Mouse (Mus musculus): ENCODE data around the gene Itgb2.

Gene Itgb2

GRCm38 (mm10) chr10:77548576-77548975 lies 18.5 kb downstream of the Itgb2 start:
- no peak for DNase-seq (ENCODE audit: low read depth, low spot score)

- DNase-seq (ENCODE audit: low read depth, low spot score), result no peak
These were observed 20.8 kb downstream of the Itgb2 start for GRCm38 (mm10) chr10:77550874-77551273.

- DNase-seq (ENCODE audit: low read depth, low spot score), result no peak
These were observed 22.1 kb downstream of the Itgb2 start for GRCm38 (mm10) chr10:77552162-77552561.

- no peak for DNase-seq (ENCODE audit: low read depth, low spot score)
These were observed 23.2 kb downstream of the Itgb2 start for GRCm38 (mm10) chr10:77553285-77553684.

GRCm38 (mm10) chr10:77554918-77555317 lies 24.9 kb downstream of the Itgb2 start:
- DNase-seq (ENCODE audit: low read depth, low spot score), result no peak

- no peak for DNase-seq (ENCODE audit: low read depth, low spot score)
These were observed 26.6 kb downstream of the Itgb2 start for GRCm38 (mm10) chr10:77556631-77557030.

- DNase-seq (ENCODE audit: low read depth, low spot score), result no peak
These were observed 27.6 kb downstream of the Itgb2 start for GRCm38 (mm10) chr10:77557641-77558040.

- DNase-seq (ENCODE audit: low read depth, low spot score), result no peak
These were observed 30.0 kb downstream of the Itgb2 start for GRCm38 (mm10) chr10:77560090-77560489.

GRCm38 (mm10) chr10:77560830-77561229 lies 30.8 kb downstream of the Itgb2 start:
- DNase-seq (ENCODE audit: low read depth, low spot score), result no peak

- DNase-seq (ENCODE audit: low read depth, low spot score), result no peak
These were observed 31.5 kb downstream of the Itgb2 start for GRCm38 (mm10) chr10:77561508-77561907.

- DNase-seq (ENCODE audit: low read depth, low spot score), result no peak
These were observed 35.0 kb downstream of the Itgb2 start for GRCm38 (mm10) chr10:77565005-77565404.

- peak; percentile 74 for DNase-seq (ENCODE audit: low read depth, low spot score)
These were observed 36.6 kb downstream of the Itgb2 start for GRCm38 (mm10) chr10:77566651-77567050.

- no peak for DNase-seq (ENCODE audit: low read depth, low spot score)
These were observed 39.4 kb downstream of the Itgb2 start for GRCm38 (mm10) chr10:77569481-77569880.

- DNase-seq (ENCODE audit: low read depth, low spot score), result no peak
These were observed 40.1 kb downstream of the Itgb2 start for GRCm38 (mm10) chr10:77569973-77570658.

GRCm38 (mm10) chr10:77572225-77572624 lies 42.2 kb downstream of the Itgb2 start:
- no peak for DNase-seq (ENCODE audit: low read depth, low spot score)

- DNase-seq (ENCODE audit: low read depth, low spot score), result no peak
These were observed 43.1 kb downstream of the Itgb2 start for GRCm38 (mm10) chr10:77573162-77573561.

- no peak for DNase-seq (ENCODE audit: low read depth, low spot score)
These were observed 50.2 kb downstream of the Itgb2 start for GRCm38 (mm10) chr10:77580027-77580920.

- no peak for DNase-seq (ENCODE audit: low read depth, low spot score)
These were observed 51.0 kb downstream of the Itgb2 start for GRCm38 (mm10) chr10:77581023-77581407.

GRCm38 (mm10) chr10:77581408-77582284 lies 51.6 kb downstream of the Itgb2 start, which contains the start of gene Pttg1ip:
Pttg1ip (plus strand) TSS chr10:77581720.
- DNase-seq (ENCODE audit: low read depth, low spot score), result peak; percentile 99

- DNase-seq (ENCODE audit: low read depth, low spot score), result no peak
These were observed 52.2 kb downstream of the Itgb2 start for GRCm38 (mm10) chr10:77582285-77582618.

- no peak for DNase-seq (ENCODE audit: low read depth, low spot score)
These were observed 53.9 kb downstream of the Itgb2 start for GRCm38 (mm10) chr10:77583795-77584422.

All from mesoderm, embryonic 11.5 days (tissue).